Mouse (Mus musculus) splenic B cell, adult 2 months (primary cell): Measurements from ENCODE around the gene Foxn3.

Experiments
- DNase-seq: peaks from one replicate; pipeline ENCODE4 v3.0.0-alpha.2; 2011; ENCODE audit warnings: low read depth, low spot score
- H3K27me3 ChIP-seq: 2 replicates; pipeline ENCODE4 v1.6.1; 2012; ENCODE audit warnings: mild to moderate bottlenecking, low read length, moderate library complexity, mixed read lengths; ENCODE audit not compliant: control insufficient read depth, poor library complexity, insufficient read depth, severe bottlenecking
- H3K36me3 ChIP-seq: 2 replicates; pipeline ENCODE4 v1.6.1; 2012; ENCODE audit warnings: mild to moderate bottlenecking, low read length, moderate library complexity, mixed read lengths; ENCODE audit not compliant: control insufficient read depth, poor library complexity, insufficient read depth, severe bottlenecking

Foxn3 gene

DNA sequence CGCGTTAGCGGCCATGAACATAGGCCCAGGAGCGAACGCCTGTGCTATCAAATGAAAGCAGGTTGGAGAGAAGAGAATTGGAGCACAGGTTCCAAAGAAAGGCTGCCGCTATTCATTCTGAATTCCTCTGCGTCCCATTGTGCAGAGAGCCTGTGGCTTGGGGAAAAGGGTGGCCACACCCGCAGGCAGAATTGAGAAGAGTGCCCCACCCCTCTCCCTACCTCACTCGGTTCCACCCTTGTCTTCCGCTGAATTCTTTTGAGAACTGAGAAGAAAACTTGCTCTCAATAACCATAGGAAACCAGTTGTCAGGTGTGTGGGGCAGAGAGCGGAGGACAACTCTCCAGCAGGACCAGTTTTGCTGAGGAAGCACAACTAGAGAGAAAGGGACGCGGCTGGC lies 10.9 kb upstream of the Foxn3 start:
- no peak for DNase-seq
- Histone ChIP-seq H3K27me3 (no peaks in the 10 kb centered on the region), H3K36me3 (no peaks in the 10 kb centered on the region)

DNA sequence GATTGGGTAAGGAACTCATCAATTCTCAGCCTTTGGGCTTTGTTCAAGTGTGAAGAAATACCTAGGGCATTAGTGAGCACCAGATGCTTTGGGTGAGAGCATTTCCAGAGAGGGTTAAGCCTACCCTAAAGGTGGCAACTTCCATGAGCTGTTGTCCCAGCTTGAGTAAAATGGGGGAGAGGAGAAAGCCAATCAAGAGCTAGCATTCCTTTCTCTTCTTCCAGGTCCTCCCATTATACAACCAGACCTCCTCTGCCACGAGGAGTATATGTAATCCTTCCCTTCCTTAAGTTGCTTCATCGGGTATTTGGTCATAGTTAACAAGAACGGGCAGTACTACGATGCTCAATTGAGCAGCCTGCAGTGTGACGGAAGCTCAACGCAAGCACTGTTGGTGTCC lies 9.7 kb upstream of the Foxn3 start:
- no peaks in the 10 kb centered on the region for H3K27me3 ChIP-seq

DNA sequence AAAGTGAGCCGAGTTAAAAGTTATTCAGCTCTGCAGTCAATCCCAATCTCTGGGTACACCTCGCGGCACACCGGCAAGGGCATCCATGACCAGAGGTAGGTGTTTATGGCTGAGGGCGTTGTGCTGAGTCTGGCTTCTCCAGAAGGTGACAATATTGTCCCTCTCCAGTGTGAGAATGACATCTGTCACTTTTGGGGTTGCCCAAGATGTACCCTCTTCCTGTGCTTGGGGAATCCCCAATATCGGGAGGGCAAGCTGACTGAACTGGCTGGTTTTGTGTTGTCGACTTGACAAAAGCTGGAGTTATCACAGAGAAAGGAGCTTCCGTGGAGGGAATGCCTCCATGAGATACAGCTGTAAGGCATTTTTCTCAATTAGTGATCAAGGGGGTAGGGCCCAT lies 8.6 kb upstream of the Foxn3 start:
- no peaks in the 10 kb centered on the region; the same call in 1 of the 2 replicates for H3K36me3 ChIP-seq
- peak; percentile 41 for DNase-seq

More for the DNA sequence above, 9.7 kb upstream of the Foxn3 start:
- no peaks in the 10 kb centered on the region for H3K36me3 ChIP-seq
- no peak for DNase-seq

DNA sequence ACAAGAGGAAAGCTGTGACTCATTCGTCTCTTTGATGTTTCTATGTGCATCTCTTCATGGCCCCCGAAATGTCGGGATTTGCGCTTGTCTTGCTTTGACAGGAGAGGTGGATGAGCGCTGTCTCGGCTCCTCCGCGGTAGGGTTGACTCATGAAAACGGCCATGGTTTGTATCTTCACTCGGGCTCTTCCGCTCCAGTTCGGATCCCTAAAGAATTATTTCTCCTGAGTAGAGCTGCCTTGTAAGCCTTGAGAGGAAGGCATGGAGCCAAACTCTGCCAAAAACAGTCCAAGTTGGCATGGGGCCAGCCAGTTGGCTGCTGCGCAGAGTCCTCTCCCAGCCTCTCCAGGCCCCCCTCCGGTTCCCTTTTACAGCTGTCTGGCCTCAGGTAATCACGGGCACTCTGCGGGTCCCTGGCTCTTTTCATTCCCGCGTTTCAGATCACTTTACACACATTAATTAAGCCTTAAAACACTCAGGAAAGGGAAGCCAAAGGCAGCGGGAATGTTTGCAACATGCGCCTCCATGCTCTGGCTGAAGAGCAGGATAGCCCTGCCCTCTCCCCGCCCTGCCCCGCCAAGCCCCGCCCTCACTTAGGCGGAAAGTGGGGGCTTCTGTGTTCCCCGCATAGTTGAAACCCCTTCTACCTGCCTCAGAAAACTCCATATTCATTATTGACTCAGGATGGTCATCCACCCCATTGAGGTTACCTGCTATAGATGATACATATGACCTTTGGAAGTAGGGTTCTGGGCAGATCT lies 7.0 kb upstream of the Foxn3 start:
- Histone ChIP-seq H3K36me3 (no peaks in the 10 kb centered on the region; the same call in 1 of the 2 replicates), H3K27me3 (no peaks in the 10 kb centered on the region)
- DNase-seq, result no peak

More for the DNA sequence above, 8.6 kb upstream of the Foxn3 start:
- H3K27me3 ChIP-seq, result no peaks in the 10 kb centered on the region

DNA sequence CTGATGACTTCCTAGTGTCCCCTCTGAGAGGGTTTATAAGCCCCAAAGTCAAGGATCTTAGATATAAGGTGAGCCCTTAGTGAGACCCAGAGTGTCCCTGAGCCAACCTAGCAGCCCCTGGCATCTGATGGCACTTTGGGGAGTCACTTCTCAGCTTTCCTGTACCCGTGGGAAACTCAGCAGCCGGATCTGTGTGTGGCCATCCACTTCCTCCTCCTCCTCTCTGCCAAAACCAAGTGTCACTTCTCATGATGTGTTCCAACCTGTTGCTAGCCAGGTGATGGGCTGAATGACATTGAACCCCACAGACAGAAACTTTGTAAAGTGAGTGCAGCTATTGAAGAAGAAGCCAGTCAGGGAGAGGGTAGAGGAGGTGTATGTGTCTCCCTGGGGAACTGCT lies 2.2 kb upstream of the Foxn3 start:
- Histone ChIP-seq H3K27me3 (no peaks in the 10 kb centered on the region), H3K36me3 (no peaks in the 10 kb centered on the region; the same call in 1 of the 2 replicates)
- peak; percentile 38 for DNase-seq

DNA sequence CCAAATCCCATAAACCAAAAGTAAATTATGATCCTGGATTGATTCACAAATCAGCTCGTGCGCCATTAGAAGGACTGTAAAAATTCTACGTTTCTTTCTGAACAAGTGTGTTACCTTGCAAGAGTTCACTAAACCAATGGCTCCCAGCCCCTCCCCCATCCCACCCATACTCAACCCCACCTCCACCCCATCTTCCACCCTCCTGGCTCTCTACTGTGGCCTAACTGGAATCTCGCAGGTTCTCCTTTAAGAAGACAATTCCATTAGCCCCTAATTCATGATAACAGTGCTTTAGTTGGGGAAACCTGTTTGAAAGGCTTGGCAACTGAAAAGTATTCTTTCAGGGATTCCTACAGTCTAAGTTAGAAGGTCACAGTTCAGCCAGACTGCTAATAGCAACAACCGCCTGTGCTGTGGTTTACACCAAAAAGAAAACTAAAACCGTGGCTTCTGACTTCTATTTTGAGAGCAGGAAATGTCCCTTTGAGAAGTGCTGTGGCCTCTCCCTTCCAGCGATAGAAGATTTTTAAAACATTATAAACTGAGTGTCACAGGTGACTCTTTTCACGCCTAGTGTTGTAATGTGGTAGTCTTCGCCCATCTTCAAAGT lies 1.0 kb upstream of the Foxn3 start:
- H3K27me3 ChIP-seq, result no peaks in the 10 kb centered on the region
- peak; percentile 65 for DNase-seq

DNA sequence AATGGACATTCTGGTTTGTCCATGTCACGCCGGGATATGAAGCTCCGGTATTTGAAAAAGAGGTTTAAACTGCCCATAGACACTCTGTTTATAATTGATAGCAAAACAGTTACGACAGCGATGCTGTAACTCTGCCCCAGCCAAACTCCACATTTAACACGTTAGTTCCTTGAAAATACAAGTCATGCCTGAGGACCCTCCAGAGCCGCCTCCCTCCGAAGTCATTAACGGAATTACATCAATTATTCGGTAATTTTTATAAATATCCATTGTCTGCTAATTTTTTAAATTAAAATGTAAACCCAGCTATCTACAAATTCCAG lies 554 bp downstream of the Foxn3 start:
- DNase-seq, result peak; percentile 51
- Histone ChIP-seq H3K36me3 (no peaks in the 10 kb centered on the region; the same call in 1 of the 2 replicates), H3K27me3 (no peaks in the 10 kb centered on the region)

More for the DNA sequence above, 1.0 kb upstream of the Foxn3 start:
- H3K36me3 ChIP-seq, result no peaks in the 10 kb centered on the region; the same call in 1 of the 2 replicates

DNA sequence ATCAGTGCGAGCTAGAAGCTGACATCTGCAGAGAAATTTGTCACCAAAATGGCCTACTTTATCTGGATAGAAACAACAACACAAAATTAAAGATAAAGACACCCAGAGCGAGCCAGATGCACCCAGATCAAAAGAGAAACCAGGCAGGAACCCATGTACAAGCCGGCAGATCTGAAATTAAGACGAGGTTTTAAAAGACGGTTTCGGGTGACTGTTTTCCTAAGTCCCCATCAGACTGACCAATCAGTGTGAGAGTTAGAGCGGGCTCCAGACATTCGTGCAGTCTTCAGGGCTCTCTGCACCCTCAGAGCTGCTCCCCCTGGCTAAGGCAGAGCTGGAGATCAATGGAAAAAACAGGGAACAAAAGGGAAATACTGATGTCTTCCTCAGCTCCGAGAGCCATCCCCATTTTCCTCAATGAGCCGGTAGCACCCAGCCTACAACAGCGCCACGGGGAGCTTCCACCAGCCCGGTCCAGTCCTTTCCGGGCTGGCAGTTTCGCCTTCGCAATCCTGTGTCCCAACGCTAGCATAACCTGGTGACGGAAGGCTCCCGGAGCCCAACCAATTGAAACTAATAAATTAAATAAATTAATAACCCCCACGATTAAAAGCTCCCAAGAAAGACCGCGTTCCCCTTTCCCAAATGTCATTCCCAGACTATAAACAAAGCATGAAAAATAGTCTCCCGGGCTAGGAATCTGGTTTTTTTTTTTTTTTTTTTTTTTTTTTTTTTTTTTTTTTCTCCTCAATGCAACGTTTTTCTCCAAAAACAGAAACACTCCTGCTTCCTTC lies 1.1 kb downstream of the Foxn3 start:
- no peaks in the 10 kb centered on the region; the same call in 1 of the 2 replicates for H3K36me3 ChIP-seq
- peak; percentile 55 for DNase-seq

DNA sequence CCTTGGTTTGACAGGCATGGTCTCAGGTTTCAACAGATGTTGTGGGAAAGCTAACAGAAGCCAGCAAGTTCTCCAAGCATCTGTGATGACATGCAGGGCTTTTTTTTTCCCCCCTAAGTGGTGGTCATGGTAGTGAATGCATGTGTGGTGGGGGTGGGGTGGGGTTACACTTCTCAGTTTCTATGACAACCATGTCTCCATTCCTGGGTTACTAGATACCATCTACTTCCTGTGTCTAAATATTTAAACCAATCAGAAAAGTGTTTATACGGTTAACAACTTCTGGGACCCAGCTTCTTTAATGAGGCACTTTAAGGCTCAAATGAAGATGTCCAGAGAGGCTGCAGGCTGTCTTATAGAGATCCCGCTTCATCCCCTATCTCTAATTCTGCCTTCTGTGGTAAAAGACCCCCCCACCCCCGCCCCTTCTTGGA lies 2.0 kb downstream of the Foxn3 start:
- Histone ChIP-seq H3K36me3 (no peaks in the 10 kb centered on the region), H3K27me3 (no peaks in the 10 kb centered on the region)
- peak; percentile 78 for DNase-seq

More for the DNA sequence above, 1.1 kb downstream of the Foxn3 start:
- H3K27me3 ChIP-seq, result no peaks in the 10 kb centered on the region

DNA sequence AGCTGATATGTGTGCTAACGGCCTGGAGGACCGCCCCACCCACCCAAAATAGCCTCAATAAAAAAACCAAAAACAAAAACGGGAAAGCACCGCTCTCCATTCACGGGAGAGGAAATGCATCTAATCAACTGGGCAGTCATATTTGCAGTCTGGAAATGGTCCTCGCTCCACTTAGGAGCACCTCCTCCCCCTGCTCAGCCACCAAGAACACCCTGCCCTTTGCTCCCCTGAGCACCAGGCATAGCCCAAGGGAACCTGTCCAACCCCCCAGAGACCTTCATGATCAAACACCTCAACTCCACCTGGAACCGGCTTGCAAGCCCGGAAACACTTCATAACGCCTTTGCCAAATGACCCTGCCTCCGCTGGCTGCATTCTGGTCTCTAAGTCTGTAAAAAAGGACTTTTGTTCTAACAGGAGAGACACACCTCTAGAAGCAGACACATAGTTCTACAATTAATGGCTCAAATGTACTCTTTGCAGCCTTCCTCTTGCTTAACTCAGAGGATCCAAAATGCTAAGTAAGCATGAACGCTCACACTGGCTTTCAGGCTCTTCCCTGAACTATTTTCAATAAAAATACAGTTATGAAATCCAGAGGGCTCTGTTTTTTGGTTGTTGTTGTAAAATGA lies 2.6 kb downstream of the Foxn3 start:
- H3K27me3 ChIP-seq, result no peaks in the 10 kb centered on the region
- peak; percentile 51 for DNase-seq
- H3K36me3 ChIP-seq, result no peaks in the 10 kb centered on the region

DNA sequence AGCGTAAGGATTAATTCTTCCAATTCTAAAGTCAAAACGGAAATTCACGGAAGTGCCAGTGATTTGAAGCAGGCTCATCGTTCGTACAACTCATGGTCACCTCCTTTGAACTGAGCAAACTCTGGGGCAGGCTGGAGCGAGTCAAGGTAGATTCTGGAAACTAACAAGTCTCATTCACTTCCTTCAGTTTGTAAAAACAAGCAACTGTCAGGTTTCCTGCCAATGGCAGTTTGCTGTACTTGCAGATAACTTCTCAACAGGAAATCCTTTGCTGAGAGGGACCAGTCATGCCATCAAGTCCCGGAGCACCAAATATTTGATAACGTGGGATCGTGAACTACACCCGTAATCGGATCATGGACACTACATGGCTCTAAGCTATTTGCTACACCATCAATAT lies 3.9 kb downstream of the Foxn3 start:
- H3K36me3 ChIP-seq, result peaks cover 3% of the 10 kb centered on the region; the same call in 1 of the 2 replicates
- H3K27me3 ChIP-seq, result no peaks in the 10 kb centered on the region
- DNase-seq, result peak; percentile 43

DNA sequence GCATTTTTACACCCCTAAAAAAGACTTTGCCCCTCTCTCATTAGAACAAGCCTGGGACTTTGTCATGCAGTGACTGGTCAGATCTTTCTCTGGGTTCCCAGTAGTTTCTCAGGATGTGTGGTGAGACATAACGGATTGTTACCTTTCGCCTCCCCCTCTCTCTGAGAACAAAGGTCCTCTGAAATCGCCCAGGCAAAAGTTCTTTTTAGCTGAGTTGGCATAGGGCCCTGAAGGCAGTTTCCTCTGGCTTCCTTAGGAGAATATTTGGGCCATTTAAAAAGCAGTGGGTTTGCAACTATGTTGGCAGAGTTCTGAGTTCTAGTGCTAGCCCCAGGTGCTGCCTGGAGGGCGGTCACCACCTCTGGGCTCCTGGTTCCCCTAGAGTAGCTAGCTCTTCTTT lies 4.9 kb downstream of the Foxn3 start:
- Histone ChIP-seq H3K27me3 (no peaks in the 10 kb centered on the region), H3K36me3 (peaks cover 5% of the 10 kb centered on the region; the same call in 1 of the 2 replicates)
- DNase-seq, result no peak

DNA sequence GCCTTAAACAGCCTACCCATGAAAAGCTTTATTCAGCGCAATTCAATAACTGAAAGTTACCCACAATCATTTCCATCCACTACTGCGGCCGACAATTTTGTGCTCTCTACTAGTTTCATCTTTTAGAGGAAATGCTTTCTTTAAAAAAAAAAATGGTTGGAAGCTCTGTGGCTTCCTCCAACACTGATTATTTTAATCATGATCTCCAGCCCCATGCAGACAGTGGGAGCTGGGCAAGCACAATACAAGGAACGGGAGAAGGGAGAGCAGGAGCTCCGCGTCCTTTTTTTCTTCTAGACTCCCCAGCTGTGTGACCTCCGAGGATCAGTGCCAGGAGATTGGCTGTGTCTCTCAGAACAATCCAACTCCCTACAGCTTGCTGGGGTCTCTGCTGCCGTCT lies 5.9 kb downstream of the Foxn3 start:
- peaks cover 5% of the 10 kb centered on the region; the same call in 1 of the 2 replicates for H3K36me3 ChIP-seq
- H3K27me3 ChIP-seq, result no peaks in the 10 kb centered on the region
- no peak for DNase-seq

DNA sequence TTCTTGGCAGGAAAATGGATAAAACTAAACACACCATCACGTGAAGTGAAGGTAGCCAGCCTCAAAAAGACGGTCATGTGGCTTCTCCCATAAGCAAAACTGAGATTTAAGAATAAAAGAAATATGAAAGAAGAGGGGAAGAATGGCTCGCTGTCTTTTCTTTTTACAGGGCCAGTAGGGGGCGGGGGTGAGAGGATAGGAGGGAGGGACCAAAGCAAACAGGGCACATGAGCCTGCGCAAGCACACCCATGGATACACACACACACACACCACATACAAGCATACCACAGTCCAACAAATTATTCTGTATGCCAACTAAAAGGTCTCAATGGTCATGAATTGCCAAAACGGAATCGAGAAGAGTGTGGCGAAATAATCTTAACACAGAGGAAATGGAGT lies 12.8 kb downstream of the Foxn3 start:
- Histone ChIP-seq H3K36me3 (peaks cover 5% of the 10 kb centered on the region; the same call in 1 of the 2 replicates), H3K27me3 (no peaks in the 10 kb centered on the region)
- peak; percentile 59 for DNase-seq
